Mouse (Mus musculus) lung, postnatal 14 days (tissue): ENCODE results near the gene Tmem9.

ENCODE experiments used
- DNase-seq: peaks from one replicate; pipeline ENCODE4 v3.0.0; 2021

Gene Tmem9

DNA sequence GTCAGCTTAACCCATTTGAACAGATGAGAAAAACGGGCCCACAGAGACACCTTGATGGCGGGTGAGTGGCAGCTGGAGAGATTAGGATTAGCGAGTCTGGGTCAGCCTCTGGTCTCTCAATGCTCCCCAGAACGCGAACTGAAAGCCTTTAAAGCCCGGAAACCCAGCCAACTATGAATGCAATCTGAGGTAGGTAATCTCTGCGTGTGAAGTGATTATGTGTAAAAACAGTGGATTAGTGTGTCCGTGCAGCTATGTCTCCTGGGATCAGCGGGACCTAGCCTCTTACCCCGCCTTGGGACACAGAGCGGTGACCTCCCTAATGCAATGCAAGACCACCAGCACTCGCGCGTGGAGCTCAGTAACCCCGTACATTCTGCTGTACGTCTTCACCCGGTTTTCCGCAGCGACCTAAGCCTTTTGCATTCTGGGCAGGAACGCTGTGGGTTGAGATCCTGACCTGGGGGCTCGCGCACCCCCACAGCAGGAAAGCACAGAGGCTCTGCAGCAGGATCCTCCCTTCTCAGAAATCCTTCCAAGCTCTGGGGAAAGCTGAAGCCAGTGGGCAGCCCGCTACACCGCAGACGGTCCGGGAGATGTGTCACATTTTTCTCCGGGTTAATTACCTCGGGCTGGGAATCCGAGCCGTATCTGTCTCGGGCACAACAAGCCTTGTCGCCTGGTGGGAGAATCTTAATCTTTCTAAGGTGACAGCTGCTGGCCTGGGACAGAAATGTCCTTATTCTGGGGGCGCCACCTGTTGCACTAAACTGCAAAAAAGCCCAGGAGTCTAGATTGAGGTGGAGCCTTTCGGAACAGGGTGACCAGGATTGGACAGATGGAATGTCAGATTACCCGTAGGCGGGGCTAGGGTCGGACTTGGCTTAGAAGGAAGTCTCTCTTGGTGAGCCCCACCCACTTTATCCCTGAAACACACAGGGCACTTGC is at the start of gene Tmem9:
TSS of gene Tmem9 (plus strand) at position 940 of the 948 bp plus-strand sequence.
- DNase-seq, result peak; percentile 76

DNA sequence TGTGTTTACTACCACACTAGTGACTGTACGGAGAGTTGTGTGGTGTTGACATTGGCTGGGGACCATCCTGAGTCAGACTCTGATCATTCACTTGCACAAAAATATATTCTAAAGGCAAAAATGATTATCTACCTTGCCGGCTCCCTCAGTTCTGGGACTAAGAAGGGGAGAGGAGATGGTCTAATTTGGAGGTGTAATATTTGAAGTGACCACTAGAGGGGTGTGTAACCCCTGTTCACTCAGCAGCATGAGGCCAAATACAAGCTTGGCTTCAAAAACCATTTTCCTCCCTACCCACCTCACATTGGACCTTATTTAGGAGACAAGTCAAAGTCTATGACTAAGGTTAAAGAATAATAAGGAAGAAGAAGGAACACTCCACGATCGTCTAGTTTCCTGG is 49.5 kb upstream of the Tmem9 start:
- no peak for DNase-seq

DNA sequence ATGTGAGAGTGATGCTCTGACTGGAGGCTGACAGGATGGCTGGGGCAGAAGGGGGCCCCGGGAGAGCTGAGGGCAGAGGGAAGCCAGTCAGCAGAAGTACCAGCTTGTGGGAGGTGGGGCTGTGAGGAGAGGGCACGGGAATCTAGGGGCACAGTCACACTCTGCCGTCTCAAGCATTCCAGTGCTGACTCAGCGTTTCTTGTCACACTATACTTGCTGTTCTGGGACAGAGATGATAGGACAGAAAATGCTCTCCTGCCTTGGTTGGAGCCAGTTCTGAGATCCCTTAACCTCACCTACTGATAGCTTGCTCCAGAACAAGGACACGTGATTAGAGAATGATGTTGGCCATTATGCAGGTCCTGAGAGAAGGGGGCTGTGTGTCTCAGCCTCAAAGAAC is 44.8 kb upstream of the Tmem9 start:
- DNase-seq, result no peak

DNA sequence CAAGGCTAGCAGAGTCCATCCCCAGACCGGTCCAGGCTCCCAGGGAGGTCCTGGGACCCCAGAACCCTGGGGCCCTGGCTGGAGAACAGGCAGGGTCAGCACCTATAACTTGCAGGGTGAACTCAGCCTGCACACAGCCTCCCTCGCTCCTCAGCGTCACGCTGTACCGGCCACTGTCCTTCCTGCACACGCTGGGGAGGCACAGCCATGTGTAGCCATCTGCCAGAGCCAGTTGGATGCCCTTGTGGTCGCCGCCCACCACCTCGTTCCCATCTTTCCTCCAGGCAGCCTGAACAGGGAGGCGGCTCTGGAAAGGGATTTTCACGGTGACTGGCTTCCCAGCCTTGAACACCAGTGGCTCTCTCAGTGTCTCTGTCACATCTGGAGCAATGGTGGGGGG is 43.4 kb upstream of the Tmem9 start:
- DNase-seq, result no peak

DNA sequence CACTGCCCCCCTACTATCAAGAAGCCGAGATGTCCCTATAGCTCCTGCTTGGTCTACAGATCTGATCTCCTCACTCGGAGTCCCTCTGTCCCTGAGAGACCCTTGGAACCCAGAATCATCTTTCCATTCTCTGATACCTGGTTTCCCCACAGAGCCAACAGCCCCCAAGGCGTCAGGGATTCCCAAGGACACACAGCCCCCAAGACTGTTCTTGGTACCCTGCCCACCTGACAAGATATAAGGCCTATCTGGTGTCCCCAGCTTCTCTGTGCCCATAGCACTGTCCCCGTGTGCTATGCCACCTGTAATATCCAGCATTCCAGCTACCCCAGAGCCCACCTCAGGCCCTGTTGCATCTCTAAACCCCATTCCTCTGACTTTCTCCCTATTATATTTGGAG is 40.2 kb upstream of the Tmem9 start:
- no peak for DNase-seq

DNA sequence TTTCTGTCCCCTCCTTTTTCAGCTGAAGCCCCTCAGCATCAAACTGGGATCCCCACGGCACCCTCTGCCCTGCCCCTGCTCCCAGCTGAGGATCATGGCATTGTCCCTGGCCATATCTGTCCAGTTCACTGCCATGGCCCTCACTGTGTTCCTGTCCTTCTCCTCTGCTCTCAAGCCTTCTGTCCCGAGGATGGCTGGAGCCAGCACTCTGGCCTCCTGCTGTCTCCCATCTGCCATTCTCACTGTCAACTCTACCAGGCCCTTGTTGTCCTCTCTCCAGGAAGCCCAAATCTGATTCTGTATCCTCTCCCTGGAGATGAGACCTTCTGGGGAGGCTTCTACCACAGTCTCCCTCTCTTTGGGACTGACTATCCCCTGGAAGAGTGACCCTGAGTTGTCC is 37.5 kb upstream of the Tmem9 start:
- DNase-seq, result no peak

DNA sequence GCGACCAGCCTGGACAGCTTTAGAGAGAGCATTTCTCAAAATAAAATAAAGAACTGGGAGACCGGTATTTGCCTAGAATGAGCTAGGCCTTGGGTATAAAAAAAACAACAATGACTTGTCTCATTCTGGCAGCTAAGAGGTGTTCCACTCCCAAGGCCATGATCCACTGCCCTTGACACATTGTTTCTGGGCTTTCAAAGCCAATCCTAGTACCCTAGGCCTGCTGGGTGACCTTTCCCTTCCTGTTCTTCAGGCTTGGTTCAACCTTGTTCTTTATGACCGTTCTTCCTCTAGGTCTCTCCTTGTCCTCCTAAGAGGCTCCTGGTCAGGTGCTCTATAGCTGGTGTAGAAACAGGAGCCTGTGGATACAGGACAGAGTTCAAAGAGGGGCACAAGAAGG is 35.4 kb upstream of the Tmem9 start:
- DNase-seq, result no peak

DNA sequence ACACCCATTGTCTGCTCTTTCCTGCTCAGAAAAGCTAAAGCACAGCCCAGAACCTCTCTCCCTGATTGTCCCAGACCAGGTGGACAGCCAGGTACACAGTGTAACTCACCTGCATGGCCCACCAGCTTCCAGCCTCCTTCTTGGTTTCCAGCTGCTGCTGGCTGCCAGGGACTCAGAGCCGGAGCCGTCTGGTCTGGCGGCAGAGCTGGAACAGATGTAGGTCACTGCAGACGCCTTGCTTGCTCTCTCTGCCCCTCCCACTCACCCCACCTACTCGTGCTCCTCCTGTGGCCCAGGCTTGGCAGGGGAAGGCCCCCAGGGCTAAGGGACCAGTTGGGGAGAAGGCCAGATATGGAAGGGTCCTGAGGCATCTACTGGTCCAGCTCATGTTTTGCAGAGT is 23.8 kb upstream of the Tmem9 start:
- DNase-seq, result no peak

DNA sequence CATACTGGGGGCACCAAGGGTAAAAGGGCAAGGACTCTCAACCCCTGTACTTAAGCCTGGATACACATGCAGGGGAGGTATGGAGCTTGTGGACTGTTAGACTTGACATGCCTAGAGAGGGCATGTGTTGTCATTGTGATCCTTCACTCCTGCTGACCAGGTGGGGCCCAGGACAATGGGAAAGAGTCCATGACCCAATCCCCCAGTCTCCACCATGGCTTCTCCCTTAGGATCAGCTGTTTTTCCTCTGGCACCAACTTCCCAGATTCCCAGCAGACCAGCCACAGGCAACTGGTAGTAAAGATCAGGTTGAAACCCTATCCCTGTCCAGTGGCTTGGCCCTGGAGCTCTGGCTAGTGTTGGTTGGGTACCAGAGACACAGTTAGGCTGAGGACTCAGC is 18.1 kb upstream of the Tmem9 start:
- DNase-seq, result no peak

DNA sequence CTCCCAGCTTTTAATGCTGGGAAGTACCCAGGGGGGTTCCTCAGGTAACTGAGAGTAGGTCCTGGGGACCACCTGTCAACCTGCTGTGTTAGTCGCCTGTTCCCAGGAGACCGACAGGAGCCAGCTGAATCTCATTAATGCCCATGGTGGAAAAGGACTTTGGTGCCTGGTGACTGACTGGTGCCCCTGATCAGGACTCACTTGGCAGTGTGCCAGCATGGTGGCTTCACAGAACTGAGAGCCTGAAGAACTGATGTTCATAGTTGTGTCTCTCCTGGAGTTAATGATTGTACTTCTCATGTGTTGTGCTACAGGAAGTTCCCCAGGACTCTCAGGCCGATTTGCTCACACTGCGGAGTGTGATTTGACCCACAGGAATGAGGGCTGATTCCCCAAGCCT is 14.5 kb upstream of the Tmem9 start:
- no peak for DNase-seq

DNA sequence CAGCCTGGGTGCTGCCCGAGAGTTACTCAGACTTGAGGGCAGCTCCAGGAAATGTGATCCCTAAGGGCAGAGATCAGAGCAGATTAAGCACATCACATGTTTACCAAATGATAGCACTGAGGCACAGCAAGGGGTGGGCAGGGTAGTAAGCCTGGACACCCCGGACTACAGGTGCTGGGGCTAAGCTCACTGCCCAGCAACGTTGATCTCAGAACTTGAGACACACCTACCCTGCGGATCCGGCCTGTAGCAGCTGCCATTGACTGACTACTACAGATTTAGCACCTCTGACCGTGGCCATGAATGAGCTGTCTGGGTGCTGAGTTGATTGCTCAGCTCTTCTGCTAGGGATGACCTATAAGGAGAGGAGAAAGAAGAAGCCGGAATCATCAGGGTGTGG is 10.4 kb upstream of the Tmem9 start:
- DNase-seq, result no peak

DNA sequence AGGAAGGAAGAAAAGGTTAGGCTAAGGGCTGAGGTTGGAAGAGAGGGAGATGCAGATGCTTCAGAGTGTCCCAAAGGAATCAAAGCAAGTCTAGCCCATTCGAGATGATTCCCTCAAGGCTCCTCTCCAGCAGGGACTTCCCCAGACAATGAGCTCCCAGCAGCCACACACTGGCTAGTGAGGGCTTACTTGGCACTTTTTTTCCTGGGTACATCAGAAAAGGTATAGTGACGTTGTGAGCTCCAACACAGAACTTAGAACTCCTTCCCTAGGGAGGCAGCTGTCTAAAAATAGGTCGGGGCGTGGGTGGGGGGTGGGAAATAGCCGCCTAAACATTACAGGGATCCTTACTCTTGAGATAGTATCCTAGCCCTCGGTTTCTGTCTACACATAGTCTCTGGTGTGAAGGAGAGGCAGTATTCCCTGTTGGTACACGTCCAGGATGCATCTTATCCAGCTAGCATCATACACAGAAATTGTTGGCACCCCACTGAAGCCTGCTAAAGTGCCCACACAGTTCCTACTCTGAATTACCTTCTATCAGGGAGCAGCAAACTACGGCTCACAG is 8.1 kb upstream of the Tmem9 start:
- DNase-seq, result no peak

DNA sequence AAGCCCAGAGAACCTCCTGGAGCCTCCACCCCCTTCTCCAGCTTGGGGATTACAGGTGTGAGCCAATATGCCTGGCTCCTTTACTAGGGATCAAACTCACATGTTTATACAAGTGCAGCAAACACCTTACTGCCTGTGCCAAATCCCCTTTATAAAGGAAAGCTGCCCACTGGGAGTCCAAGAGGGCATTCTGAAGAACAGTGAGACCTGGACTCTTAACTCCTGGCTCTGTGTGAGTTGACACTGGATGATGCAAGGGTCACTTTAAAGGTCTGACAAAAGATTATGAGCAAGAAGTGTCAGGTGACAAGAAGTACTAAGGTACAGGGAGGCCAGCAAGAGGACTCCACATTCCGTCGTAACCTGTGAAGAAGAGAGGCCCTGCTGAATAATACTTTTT is 6.5 kb upstream of the Tmem9 start:
- DNase-seq, result no peak

DNA sequence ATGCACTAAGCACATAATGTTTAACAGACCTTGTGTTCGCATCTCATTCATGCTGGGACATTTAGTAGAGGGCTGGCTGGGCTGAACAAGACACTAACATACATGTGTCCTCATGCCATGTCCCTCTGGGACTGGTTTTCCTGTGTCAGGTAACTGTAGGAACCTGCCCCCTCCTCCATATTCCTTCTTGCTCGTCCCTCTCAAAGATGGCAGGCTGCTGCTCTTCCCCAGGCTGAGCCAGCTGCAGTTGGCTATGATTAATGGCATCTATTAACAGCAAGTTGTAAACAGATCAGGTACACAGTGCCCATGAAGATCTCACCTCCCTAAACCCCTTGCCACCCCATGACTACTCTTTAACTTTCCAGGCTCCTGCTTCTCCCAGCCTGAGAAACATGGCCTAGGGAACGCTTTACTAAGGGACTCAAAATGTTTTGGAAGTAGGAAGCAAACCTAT is 1.6 kb upstream of the Tmem9 start, which contains the start of gene Igfn1:
TSS of gene Igfn1 (minus strand) at position 51 of the 457 bp plus-strand sequence.
- DNase-seq, result no peak

DNA sequence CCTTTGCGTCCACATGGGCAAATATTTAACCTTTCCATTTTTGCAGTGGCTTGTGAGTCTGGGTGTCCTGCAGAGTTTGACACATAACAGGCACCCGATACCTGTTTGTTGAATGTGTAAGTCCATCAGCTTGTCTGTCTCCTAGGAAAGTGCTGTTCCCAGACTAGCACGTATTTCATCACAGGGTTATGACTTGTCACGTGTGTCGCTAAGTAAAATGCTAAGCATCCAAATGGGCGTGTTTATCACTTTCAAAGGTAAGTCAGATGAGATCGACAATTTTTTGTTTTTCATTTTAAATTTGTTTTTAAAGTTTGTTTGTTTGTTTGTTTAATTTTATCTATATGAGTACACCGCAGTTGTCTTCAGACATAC is 196 bp downstream of the Tmem9 start:
- DNase-seq, result no peak

DNA sequence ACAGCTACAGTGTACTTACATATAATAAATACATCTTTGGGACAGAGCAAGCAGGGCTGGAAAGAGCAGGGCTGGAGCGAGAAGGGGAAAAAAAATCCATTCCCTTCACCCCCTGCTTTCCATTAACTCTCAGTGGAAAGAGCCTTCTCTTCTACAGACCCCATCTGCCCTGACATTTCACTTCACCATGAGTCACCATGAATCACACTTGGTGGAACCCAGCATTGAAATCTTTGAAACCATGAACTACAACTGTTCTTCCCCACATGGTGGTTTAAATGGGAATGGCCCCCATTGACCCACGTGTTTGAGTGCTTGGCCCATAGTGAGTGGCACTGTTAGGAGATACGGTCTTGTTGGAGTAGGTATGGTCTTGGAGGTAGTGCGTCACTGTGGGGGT is 2.3 kb downstream of the Tmem9 start:
- no peak for DNase-seq

DNA sequence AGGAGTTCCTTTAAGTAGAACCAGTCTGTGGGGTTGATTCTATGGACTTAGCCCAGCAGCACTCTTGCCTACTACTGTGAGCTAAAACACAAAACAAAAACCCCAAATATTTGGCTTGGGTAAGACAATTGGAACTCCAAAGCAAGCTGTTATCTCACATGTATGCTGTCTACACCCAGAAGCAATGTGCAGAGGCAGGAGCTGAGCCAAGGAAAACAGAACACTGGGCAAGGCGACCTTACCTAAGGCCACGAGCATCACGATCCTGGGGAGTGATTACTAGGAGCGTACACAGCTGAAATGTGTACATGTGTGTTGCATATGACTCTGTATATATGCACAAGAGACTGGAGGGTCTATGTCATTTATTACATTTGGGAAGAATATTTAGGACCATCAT is 5.6 kb downstream of the Tmem9 start:
- no peak for DNase-seq

DNA sequence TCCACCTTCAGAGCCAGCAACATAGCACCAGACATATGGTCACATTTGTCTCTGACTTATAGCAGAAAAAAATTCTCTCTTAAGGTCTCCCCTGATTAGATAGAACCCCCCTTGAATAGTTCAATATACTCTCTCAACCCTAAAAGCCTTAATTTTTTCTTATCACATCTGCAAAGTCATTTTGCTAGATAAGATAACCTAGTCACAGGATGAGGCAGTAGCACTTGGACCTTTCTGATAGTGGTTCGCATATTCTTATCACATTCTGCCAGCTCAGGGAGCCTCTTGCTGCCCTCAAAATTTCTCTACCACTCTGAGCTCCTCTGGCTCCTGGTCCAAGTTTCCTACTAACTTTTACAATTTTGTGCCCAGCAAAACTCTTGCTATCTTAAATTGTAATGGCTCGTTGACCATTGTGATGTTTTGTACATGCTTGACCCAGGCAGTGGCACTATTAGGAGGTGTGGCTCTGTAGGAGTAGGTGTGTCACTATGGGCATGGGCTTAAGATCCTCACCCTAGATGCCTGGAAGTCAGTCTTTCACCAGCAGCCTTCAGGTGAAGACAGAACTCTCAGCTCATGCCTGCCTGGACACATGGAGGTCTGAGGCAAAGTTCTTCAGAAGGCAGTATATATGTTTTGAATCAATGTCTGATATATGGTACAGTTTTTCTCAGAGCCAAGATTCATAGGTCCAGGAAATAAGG is 7.0 kb downstream of the Tmem9 start:
- no peak for DNase-seq

DNA sequence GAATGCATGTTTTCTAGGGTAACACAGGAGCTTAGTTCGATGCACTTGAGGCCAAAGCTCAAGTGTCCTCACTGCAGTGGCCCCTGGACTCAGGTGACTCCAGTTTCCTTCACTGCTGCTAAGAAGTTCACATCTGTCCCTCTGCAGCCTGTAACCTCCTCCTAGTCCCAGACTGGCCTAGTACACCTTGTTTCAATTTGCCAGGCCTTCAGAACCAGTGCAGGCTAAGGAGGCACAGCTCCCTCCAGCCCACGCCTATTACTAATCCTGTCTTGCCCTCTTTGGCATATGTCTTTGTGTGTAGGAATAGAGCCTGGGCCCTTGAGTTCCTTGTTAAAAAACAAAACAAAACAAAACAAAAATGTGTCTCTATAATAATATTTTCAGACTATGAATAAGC is 9.4 kb downstream of the Tmem9 start:
- DNase-seq, result no peak

DNA sequence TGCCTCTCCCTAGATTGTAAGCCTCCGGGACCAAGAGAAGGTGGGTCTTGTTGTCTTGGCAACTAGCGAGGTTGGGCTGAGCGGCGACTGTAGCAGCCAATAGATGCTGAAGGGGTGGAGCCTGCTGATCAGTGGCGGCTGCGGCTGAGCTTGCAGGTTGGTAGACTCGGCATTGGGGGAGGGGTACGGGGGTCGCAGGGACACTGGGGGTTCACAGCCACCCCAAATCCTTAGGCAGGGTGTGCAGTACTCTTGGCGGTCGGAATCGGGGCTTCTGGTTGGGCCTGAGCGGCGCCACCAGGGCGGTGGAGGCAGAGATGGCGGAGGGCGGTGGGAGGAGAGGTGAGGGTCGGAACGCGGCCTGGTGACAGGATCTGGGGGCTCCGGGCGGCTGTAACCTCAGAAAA is 10.0 kb downstream of the Tmem9 start:
- peak; percentile 91 for DNase-seq

DNA sequence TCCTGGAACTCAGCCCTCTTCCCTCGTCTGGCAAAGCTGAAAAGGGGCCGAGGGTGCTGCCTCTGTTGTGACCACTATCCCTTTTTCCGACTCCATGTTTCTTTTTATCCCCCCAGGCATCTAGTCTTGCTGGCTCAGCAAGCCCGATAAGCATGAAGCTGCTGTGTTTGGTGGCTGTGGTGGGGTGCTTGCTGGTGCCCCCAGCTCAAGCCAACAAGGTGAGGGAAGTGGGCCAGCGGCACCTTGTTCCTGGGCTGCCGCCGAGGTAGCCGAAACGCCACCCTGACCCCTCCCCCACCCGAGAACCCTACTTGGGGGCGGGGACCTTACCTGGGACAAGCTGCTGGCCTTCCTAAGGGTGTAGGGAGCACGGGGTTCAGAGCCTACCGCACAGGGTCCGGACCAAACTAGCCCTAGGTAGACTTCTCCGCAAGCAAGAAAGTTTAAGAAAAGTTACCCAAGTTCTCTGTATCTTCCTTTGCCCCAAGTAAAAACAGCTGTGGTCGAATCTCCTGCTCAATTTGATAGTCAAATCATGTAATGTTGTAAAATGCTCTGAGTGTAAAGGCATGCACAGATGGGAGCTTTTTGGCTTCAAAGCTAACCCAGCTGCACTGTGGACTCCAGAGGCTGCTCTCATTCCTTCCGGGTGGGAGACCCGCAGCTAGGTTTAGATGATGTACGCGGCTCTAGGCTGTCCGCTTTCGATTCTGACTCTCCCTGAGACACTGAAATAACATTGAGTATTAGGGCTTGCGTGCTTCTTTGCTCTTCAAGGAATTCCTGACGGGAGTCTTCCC is 10.6 kb downstream of the Tmem9 start:
- DNase-seq, result peak; percentile 30

DNA sequence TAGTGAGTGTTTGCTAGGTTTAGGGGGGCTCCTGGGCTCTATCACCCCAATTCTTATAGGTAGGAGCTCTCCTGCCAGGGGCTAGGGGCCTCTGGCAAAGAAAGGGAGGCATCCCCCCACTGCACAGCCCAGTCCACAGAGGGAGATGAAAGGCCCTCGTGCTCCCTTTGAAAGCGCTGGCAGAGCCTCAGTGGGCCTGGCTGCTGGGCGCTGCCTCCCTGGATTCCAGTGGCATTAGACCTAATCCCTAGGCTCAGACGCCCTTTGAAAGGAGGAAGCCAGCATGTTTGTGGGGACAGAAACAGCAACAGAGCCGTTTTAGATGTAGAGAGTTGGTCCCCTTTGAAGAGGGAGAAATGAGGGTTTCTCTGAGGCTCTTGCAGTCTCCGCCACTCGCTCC is 22.3 kb downstream of the Tmem9 start:
- no peak for DNase-seq

DNA sequence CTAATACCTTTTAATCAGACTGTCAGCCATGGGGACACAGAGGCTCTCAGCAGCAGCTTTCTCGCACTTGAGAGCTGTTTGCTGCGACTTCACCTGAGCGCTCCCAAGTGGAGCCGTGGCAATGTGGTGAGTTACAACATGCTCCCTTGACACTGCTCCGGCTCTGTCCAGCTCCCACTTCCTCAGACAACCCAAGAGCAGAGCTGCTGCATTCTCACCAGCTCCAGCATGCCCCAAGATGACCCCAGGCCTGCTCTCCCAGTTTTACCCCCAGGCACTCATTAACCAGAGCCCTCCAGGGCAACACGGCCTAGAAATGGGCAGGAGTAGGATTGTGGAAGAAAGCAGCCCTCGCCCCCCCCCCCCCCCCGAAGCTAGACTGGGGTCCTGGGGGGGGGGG is 23.7 kb downstream of the Tmem9 start:
- no peak for DNase-seq
